Mouse (Mus musculus) c-Kit-positive CD71-positive TER-119-negative erythroid progenitor cells, embryonic 14.5 days (primary cell): Measurements from ENCODE around the gene Lamtor2.

Experiments
- DNase-seq: peaks from one replicate; pipeline ENCODE4 v3.0.0-alpha.2; 2013; ENCODE audit warnings: low read depth

Gene Lamtor2

GRCm38 (mm10) chr3:88526157-88527131 lies 26.4 kb downstream of the Lamtor2 start:
- peak; percentile 84 for DNase-seq

GRCm38 (mm10) chr3:88525021-88525420 lies 27.9 kb downstream of the Lamtor2 start:
- DNase-seq: no peak

- no peak for DNase-seq
Observed at GRCm38 (mm10) chr3:88523027-88523426, 29.8 kb downstream of the Lamtor2 start.

GRCm38 (mm10) chr3:88521803-88522331 lies 31.0 kb downstream of the Lamtor2 start:
- DNase-seq: no peak

GRCm38 (mm10) chr3:88521156-88521555 lies 31.7 kb downstream of the Lamtor2 start:
- no peak for DNase-seq

- DNase-seq: no peak
Observed at GRCm38 (mm10) chr3:88520078-88520477, 32.8 kb downstream of the Lamtor2 start.

- DNase-seq: no peak
Observed at GRCm38 (mm10) chr3:88518411-88518810, 34.5 kb downstream of the Lamtor2 start.

GRCm38 (mm10) chr3:88516407-88516806 lies 36.5 kb downstream of the Lamtor2 start:
- DNase-seq: no peak

- DNase-seq: no peak
Observed at GRCm38 (mm10) chr3:88515095-88515386, 37.8 kb downstream of the Lamtor2 start.

GRCm38 (mm10) chr3:88514231-88515094 lies 38.4 kb downstream of the Lamtor2 start:
- no peak for DNase-seq

GRCm38 (mm10) chr3:88513546-88514115 lies 39.2 kb downstream of the Lamtor2 start:
- no peak for DNase-seq

- DNase-seq: no peak
Observed at GRCm38 (mm10) chr3:88512896-88513545, 39.9 kb downstream of the Lamtor2 start.

GRCm38 (mm10) chr3:88512141-88512895 lies 40.6 kb downstream of the Lamtor2 start:
- DNase-seq: no peak

- DNase-seq: no peak
Observed at GRCm38 (mm10) chr3:88511559-88511958, 41.3 kb downstream of the Lamtor2 start.

GRCm38 (mm10) chr3:88510421-88511289 lies 42.2 kb downstream of the Lamtor2 start:
- DNase-seq: no peak

GRCm38 (mm10) chr3:88509692-88510420 lies 43.0 kb downstream of the Lamtor2 start, which contains the start of gene Lmna:
Lmna (minus strand) TSS chr3:88509956.
- peak; percentile 95 for DNase-seq

- no peak for DNase-seq
Observed at GRCm38 (mm10) chr3:88509250-88509649, 43.6 kb downstream of the Lamtor2 start.

GRCm38 (mm10) chr3:88505765-88506164 lies 47.1 kb downstream of the Lamtor2 start:
- no peak for DNase-seq

- no peak for DNase-seq
Observed at GRCm38 (mm10) chr3:88505081-88505480, 47.8 kb downstream of the Lamtor2 start.
